Mouse (Mus musculus): Measurements from ENCODE around the gene Flt4. TPM values are rescaled to one million over a fixed set of nuclear protein-coding genes. Genes with fewer than 3 reads are reported as not detected.

Flt4 gene
- polyA plus RNA-seq, 1 experiment: 8.8 TPM

- no peak for DNase-seq (ENCODE audit: low read depth)
Measured at GRCm38 (mm10) chr11:49699079-49699478, 90.0 kb downstream of the Flt4 start.

- no peak for DNase-seq (ENCODE audit: low read depth)
Measured at GRCm38 (mm10) chr11:49702014-49702413, 93.0 kb downstream of the Flt4 start.

Other genes starting within 250 kb of the Flt4 start
- not detected in 2 replicates for gene Olfr1389, start 186.2 kb upstream of the Flt4 start, polyA plus RNA-seq (2012; rRNA removed)
- gene Olfr1388, start 172.6 kb upstream of the Flt4 start, polyA plus RNA-seq (2012; rRNA removed): 0.63 and 1.9 TPM in 2 replicates
- gene Olfr1387, start 153.9 kb upstream of the Flt4 start, polyA plus RNA-seq (2012; rRNA removed): not detected in 2 replicates
- not detected in 2 replicates for gene Olfr1386, start 144.2 kb upstream of the Flt4 start, polyA plus RNA-seq (2012; rRNA removed)
- not detected in 2 replicates for gene Olfr1385, start 120.2 kb upstream of the Flt4 start, polyA plus RNA-seq (2012; rRNA removed)
- not detected in 2 replicates for gene Olfr1384, start 102.5 kb upstream of the Flt4 start, polyA plus RNA-seq (2012; rRNA removed)
- gene Olfr1383, start 89.6 kb upstream of the Flt4 start, polyA plus RNA-seq (2012; rRNA removed): not detected in 2 replicates
- not detected in 2 replicates for gene Olfr1382, start 81.0 kb upstream of the Flt4 start, polyA plus RNA-seq (2012; rRNA removed)
- not detected in 2 replicates for gene Olfr1381, start 65.8 kb upstream of the Flt4 start, polyA plus RNA-seq (2012; rRNA removed)
- not detected in 2 replicates for gene Olfr1380, start 52.4 kb upstream of the Flt4 start, polyA plus RNA-seq (2012; rRNA removed)
- not detected in 2 replicates for gene Scgb3a1, start 54.3 kb downstream of the Flt4 start, polyA plus RNA-seq (2012; rRNA removed)
- gene Cnot6, start 103.5 kb downstream of the Flt4 start, polyA plus RNA-seq (2012; rRNA removed): 13.6 and 17.0 TPM in 2 replicates
- 12.5 and 15.4 TPM in 2 replicates for gene Gfpt2, start 184.9 kb downstream of the Flt4 start, polyA plus RNA-seq (2012; rRNA removed)
- 37.4 and 37.7 TPM in 2 replicates for gene Mapk9, start 237.5 kb downstream of the Flt4 start, polyA plus RNA-seq (2012; rRNA removed)

Measured in gonadal fat pad, adult 2 months (tissue).